Mouse (Mus musculus): ENCODE results near the gene Tnxb. TPM values are rescaled to one million over a fixed set of nuclear protein-coding genes. Genes with fewer than 3 reads are reported as not detected.

The Tnxb gene
- total RNA-seq (2021), result 1 to 10 TPM; 4.6 to 5.4 TPM
- long read RNA-seq, experiment 1, partial matches to known transcripts, result 0 of 1 reads
- long read RNA-seq, experiment 1, other reads (novel, unspliced or antisense), result 1 of 1 reads
- long read RNA-seq, experiment 2, partial matches to known transcripts, result 0 of 1 reads
- long read RNA-seq, experiment 2, other reads (novel, unspliced or antisense), result 1 of 1 reads

- no peak for DNase-seq (ENCODE audit: low spot score in 2 of 2)
Measured at GRCm38 (mm10) chr17:34670235-34670634, at the start of gene Tnxb. Gene Tnxb (plus strand): TSS chr17:34670535.

- no peak for DNase-seq (ENCODE audit: low spot score in 2 of 2)
Measured at GRCm38 (mm10) chr17:34621006-34621405, 49.3 kb upstream of the Tnxb start.

GRCm38 (mm10) chr17:34623161-34623560 lies 47.2 kb upstream of the Tnxb start:
- no peak for DNase-seq (ENCODE audit: low spot score in 2 of 2)

GRCm38 (mm10) chr17:34624981-34625380 lies 45.4 kb upstream of the Tnxb start:
- no peak for DNase-seq (ENCODE audit: low spot score in 2 of 2)

- no peak for DNase-seq (ENCODE audit: low spot score in 2 of 2)
Measured at GRCm38 (mm10) chr17:34626062-34626772, 44.1 kb upstream of the Tnxb start.

- DNase-seq (ENCODE audit: low spot score in 2 of 2), result no peak
Measured at GRCm38 (mm10) chr17:34626773-34627092, 43.6 kb upstream of the Tnxb start.

GRCm38 (mm10) chr17:34627093-34627942 lies 43.0 kb upstream of the Tnxb start:
- DNase-seq (ENCODE audit: low spot score in 2 of 2), result peak; percentile 85 to 91

GRCm38 (mm10) chr17:34627943-34628643 lies 42.2 kb upstream of the Tnxb start, which contains the start of gene Ppt2:
Gene Ppt2 (minus strand): TSS chr17:34628510.
- DNase-seq (ENCODE audit: low spot score in 2 of 2), result no peak

GRCm38 (mm10) chr17:34628644-34628967 lies 41.7 kb upstream of the Tnxb start:
- no peak for DNase-seq (ENCODE audit: low spot score in 2 of 2)

- DNase-seq (ENCODE audit: low spot score in 2 of 2), result peak in 1 of 2 experiments; percentile 76
Measured at GRCm38 (mm10) chr17:34629221-34629751, 41.0 kb upstream of the Tnxb start, which contains the start of gene Prrt1. Gene Prrt1 (plus strand): TSS chr17:34629533.

- no peak for DNase-seq (ENCODE audit: low spot score in 2 of 2)
Measured at GRCm38 (mm10) chr17:34629796-34630603, 40.3 kb upstream of the Tnxb start.

- no peak for DNase-seq (ENCODE audit: low spot score in 2 of 2)
Measured at GRCm38 (mm10) chr17:34630761-34631301, 39.5 kb upstream of the Tnxb start.

GRCm38 (mm10) chr17:34631647-34632046 lies 38.7 kb upstream of the Tnxb start:
- no peak for DNase-seq (ENCODE audit: low spot score in 2 of 2)

- peak; percentile 80 to 93 for DNase-seq (ENCODE audit: low spot score in 2 of 2)
Measured at GRCm38 (mm10) chr17:34632261-34632691, 38.1 kb upstream of the Tnxb start.

- no peak for DNase-seq (ENCODE audit: low spot score in 2 of 2)
Measured at GRCm38 (mm10) chr17:34635671-34636070, 34.7 kb upstream of the Tnxb start.

GRCm38 (mm10) chr17:34637459-34637858 lies 32.9 kb upstream of the Tnxb start:
- no peak for DNase-seq (ENCODE audit: low spot score in 2 of 2)

- DNase-seq (ENCODE audit: low spot score in 2 of 2), result no peak
Measured at GRCm38 (mm10) chr17:34639461-34640255, 30.7 kb upstream of the Tnxb start.

- peak in 1 of 2 experiments; percentile 73 for DNase-seq (ENCODE audit: low spot score in 2 of 2)
Measured at GRCm38 (mm10) chr17:34640778-34641601, 29.3 kb upstream of the Tnxb start.
